Mouse (Mus musculus): Measurements from ENCODE around the gene Polr3c. TPM values are rescaled to one million over a fixed set of nuclear protein-coding genes. Genes with fewer than 3 reads are reported as not detected.
"Not testable (repeated sequence)": the region's sequence is repeated elsewhere in the genome, so short reads cannot be mapped to it uniquely, and the experiment has no call there.

Gene Polr3c
- total RNA-seq (2021) = 10 to 100 TPM; 24.7 to 24.9 TPM

DNA sequence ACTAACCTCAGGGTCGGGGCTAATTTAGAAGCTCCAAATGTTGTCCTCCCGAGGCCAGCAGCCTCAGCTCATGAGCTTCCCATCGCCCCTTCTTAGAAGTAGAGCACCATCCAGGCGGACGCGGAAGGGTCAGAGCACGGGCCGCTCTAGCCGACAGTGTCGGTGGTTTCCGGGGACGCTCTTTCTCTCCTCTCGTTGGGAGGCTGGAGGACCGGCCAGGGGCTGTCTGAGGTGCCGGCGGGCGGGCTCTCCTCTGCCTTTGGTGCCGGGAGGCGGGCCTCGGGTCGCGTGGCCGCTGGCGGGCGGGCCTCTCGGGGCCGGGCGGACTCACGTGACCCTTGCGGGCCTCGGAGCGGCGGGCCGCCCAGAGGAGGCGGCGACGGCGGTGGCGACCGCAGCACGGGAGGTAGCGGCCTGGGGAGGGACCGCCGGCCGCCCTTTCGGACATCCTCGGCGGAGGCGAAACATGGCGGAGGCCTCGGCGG lies at the start of gene Polr3c, which contains the start of gene Rnf115:
TSS of gene Polr3c (minus strand) at position 286 of the 485 bp plus-strand sequence.
TSS of gene Rnf115 (plus strand) at position 322 of the 485 bp plus-strand sequence.
- DNase-seq (ENCODE audit: extremely low spot score in 1 of 2, low spot score in 1 of 2) = peak; percentile 84 to 91

DNA sequence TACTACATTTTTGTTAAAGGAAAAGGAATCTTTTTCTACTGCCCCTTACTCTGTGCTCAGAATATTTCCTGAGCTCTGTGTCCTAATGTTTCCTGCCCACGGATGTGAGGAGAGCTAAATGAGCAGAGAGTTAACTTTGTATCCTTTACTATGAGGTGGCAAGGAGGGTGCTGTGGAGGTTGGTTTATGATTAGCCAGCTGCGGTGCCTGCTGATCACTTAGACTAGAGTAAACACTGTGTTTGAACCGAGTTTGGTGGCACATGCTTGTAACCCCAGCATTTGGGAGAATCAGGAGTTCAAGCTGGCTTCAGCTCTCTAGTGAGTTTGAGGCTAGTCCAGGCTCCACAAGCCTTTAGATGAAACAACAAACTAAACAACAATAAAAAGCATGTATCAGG lies 49.7 kb upstream of the Polr3c start:
- no peak for DNase-seq (ENCODE audit: extremely low spot score in 1 of 2, low spot score in 1 of 2)

DNA sequence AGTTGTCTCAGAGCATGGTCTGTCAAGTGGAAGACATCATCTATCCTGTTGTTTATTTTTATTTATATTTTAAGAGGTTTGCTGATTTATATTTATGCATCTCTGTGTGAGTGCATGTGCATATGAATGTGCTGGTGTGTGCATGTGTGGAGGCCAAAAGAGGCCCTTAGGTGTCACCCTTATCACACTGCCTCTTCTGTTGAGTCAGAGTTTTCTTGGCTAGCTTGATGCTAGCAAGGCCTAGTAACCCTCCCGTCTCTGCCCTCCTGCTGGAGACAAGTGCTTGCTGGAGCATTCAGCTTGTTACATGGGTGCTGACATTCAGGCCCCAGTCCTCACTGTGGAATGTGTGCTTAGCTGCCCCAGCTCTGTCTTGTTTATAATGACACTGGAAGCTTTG lies 45.5 kb upstream of the Polr3c start:
- no peak for DNase-seq (ENCODE audit: extremely low spot score in 1 of 2, low spot score in 1 of 2)

DNA sequence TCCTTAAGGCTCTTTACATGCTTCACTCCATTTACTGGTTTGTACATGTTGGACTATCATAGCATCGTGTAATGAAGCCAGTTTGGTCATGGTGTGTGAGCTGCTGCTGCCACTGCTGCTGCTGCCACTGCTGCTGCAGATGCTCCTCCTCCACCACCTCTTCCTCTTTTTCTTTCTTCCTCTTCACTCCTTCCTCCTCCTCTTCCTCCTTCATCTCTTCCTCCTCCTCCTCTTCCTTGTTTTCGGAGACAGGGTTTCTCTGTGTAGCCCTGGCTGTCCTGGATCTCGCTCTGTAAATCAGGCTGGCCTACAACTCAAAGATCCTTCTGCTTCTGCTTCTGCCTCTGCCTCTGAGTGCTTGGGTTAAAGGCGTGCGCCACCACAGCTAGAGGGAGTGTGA lies 42.5 kb upstream of the Polr3c start:
- no peak for DNase-seq (ENCODE audit: extremely low spot score in 1 of 2, low spot score in 1 of 2)

DNA sequence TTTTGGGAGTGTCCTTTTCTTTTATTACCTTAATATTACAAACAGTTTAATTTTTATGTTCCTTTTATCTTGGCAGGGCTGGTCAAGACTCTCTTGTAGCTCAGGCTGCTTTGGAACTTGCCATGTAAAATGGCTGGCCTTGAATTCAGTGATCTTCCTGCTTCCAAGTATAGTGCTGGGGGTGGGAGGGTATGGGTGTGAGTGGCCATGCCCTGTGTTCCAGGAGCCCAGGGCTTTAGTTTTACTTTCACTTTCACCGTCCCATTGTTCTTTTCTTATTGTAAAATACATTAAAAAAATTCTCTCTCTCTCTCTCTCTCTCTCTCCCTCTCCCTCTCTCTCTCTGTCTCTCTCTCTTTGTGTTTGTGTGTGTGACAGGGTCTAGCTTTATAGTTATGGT lies 37.1 kb upstream of the Polr3c start:
- no peak for DNase-seq (ENCODE audit: extremely low spot score in 1 of 2, low spot score in 1 of 2)

DNA sequence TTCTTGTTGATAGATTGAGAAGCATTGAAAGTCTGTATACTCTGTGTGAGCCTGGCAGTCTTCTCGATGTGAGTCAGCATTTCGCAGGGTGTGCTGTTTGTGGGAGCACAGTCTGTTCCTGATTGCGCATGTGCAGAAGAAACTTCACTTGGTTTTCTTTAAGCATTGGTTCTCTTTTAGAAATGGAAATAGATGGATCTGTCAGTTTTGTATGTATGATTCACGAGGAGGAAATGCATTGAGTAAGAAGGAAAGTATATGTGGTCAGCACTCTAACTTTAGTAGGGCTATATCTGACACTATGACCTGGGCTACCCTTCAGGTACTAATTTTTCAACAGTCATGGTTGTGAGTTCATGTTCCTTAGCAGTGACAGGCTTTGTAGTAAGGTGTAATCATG lies 32.3 kb upstream of the Polr3c start:
- no peak for DNase-seq (ENCODE audit: extremely low spot score in 1 of 2, low spot score in 1 of 2)

DNA sequence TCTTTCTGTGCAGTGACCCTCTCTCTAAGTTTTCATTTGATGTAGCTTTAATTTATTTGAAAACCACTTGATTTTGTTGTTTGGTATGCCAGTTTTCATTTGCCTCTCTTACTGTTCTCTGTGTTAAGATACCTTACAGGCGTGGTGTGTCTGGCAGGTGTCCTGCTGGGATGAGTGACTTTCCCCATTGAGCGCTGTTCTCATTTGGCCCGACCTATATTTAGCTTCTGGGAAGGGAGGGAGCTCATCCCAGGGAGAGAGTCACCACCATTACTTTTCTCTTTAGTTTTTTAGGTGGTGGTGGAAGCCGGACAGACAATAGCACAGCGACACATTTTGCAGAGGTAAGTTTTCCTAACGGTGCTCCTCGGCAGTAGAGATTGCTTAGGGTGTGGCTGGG lies 30.3 kb upstream of the Polr3c start:
- DNase-seq (ENCODE audit: extremely low spot score in 1 of 2, low spot score in 1 of 2) = no peak

DNA sequence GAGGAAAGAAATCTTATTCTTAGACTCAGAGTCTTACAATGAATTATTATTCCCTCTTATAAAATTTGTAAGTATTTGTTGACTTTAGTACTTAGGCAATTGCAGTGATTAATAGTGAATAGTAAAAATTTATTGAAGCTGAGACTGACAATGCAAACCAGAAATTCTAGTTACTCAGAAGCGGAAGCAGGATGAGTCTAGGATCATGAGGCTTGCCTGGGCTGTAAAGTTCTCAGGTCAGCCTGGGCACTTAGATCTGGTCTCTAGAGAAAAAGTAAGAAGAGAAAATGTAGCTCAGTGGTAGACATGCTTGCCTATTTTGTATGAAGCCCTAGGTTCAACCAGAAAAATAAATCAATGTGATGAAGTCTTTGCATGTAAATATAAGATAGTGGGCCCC lies 28.5 kb upstream of the Polr3c start:
- no peak for DNase-seq (ENCODE audit: extremely low spot score in 1 of 2, low spot score in 1 of 2)

DNA sequence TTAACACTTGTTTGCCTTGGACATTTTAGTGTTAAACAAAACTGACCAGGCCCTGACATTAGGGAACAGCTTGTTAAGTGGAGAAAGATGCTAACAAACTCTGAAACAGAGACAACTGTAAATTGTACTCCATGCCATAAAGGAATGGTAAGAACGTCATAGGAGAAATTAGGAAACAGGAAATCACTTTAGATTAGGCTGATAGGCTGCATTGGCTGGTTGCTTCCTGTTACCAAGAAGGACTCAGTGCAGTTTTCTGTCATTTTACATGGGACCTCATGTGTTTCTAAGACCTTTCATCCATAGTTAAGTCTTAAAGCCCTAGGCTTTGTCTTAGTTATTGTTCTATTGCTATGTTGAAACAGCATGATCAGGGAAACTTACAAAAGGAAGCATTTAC lies 19.4 kb upstream of the Polr3c start:
- DNase-seq (ENCODE audit: extremely low spot score in 1 of 2, low spot score in 1 of 2) = no peak

DNA sequence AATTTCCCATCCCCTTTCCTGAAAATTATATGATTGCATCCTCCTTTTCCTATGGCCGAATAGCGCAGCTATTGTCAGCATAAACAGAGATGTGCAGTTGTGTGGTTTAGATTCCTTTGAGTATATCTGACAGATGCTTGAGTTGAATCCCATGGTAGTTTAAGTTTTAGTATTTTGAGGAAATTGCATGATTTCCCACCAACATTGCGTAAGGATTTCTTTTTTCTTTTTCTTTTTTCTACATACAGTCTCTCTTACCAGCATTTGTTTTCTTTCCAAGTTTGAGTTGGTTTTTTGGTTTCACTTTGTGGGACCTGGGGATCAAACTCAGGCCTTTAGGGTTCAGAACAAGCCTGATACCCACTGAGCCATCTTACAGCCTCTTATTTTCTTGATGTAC lies 16.9 kb upstream of the Polr3c start:
- DNase-seq (ENCODE audit: extremely low spot score in 1 of 2, low spot score in 1 of 2) = no peak

DNA sequence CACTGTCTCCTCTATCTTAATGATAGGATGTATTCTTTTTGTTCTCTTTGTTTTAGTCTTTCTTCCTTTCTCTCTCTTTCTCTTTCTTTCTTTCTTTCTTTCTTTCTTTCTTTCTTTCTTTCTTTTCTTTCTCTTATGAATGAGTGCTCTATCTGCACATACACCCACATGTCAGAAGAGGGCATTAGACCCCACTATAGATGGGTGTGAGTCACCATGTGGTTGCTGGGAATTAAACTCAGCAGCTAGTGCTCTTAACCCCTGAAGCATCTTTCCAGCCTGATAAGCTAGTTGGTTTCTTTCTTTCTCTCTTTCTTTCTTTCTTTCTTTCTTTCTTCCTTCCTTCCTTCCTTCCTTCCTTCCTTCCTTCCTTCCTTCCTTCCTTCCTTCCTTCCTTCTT lies 12.9 kb upstream of the Polr3c start:
- DNase-seq (ENCODE audit: extremely low spot score in 1 of 2, low spot score in 1 of 2) = not testable (repeated sequence)

DNA sequence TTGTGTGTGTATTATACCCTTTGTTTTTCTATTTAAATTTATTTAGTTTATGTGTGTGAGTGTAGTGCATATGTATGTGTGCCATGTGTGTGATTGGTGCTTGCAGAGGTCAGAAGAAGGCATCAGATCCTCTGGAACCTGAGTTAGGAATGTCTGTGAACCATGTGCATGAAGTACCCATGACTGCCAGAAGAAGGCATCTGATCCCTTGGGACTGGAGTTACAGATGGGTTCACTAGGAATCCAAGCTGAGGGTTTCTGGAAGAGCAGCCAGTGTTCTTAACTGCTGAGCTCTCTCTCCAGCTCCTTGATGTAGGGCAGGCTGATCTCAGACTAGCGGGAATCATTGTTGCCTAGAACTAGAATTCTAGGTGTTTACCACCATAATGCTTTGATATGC lies 10.6 kb upstream of the Polr3c start:
- DNase-seq (ENCODE audit: extremely low spot score in 1 of 2, low spot score in 1 of 2) = no peak

DNA sequence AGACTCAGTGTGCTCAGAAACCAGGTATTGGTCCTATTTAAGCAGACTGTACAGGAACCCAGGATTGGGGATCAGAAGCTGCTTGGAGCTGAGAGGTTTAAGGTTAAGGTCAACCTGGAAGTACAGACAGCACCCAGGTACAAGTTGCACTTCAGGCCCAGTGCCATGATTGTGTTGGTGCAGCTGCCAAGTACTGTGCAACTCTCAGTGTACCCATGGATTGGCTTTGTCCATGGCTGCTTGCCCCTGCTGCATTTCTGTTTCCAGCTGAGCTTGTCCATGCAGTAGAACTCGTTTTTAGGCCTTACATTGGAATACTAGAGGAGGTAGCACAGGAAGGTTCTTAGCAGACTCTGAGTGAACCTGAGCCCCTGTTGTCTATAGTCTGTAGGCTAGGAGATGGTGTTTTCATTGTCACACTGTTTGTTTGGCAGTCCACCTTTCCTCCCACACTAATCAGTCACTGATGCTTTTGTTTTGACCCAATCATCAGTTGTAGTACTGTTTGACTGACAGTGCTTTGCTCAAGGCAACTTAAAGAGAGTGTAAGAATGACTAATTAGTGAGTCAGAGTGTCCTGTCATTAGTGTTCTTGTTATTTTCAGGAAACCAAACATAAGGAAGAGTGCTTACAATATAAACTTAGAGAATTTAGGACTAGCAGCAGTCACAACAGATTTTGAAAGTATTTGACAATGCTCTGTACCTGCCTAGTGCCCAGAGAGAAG lies 9.7 kb upstream of the Polr3c start:
- DNase-seq (ENCODE audit: extremely low spot score in 1 of 2, low spot score in 1 of 2) = no peak

DNA sequence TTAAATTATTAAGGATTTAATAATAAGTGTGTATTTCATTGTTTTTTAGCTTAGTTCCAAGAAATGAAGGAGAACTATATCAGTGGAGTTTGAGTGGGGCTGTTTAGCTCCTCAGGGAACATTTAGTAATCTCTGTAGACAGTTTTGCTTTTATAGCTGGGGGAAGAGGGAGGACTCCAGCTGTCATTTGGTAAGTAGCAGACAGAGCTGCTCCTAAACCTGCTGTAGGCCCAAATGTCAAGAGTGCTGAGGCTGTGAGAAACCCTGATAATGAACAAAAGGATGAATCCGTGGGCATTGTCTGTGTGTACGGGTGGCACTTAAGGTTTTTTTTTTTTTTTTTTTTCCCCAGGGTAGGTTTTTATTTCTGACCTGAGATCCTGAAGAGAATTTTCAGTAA lies 7.8 kb upstream of the Polr3c start:
- DNase-seq (ENCODE audit: extremely low spot score in 1 of 2, low spot score in 1 of 2) = no peak

DNA sequence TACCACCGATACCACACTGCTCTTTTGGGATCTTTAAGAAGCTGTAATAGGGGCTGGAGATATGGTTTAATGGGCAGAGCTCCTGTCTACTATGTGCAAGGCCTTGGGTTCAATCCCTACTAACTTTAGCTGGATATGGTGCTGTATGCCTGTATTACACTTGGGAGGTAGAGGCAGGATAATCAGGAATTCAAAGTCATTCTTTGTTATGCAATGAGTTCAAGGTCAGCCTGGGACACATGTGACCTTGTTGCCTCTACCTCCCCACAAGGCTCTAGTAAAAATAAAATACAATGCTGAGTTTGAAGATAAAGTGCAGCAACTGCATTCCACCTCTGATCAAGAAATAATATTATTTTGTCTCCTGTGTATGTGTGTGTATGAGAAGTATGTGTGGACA lies 6.6 kb upstream of the Polr3c start:
- DNase-seq (ENCODE audit: extremely low spot score in 1 of 2, low spot score in 1 of 2) = no peak

DNA sequence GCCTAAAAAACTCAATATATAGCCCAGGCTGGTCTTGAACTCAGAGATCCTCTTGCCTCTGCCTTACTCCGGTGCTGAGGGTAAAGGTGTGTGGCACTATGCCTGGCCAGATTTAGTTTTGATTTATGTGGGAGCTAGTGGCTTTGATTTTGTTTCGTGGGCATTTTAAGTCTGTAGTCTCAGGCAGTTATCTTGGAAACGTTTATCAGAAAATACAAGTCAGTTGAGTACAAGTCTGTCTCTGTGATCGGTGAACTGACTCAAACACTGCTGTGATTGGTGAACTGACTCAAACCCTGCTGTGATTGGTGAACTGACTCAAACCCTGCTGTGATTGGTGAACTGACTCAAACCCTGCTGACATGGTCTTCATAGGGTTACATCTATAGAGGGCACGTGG lies 3.4 kb upstream of the Polr3c start:
- DNase-seq (ENCODE audit: extremely low spot score in 1 of 2, low spot score in 1 of 2) = no peak

DNA sequence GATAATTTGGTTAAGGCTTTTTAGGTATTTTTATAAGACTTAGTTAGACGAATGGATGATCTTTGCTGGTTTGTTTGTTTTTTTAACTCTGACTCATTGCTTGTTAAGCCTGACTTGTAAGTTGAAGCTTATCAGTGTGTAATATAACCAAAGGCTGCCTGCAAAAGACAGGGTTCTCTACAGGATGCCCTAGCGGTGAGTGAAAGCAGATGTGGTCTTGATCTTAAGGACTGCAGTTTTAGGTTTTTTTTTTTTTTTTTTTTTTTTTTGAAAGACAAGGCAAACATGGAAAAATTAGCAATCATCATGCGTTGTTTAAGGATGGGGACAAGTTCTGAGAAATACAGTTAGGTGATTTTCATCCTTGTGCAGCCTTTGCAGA lies 2.0 kb upstream of the Polr3c start:
- no peak for DNase-seq (ENCODE audit: extremely low spot score in 1 of 2, low spot score in 1 of 2)

DNA sequence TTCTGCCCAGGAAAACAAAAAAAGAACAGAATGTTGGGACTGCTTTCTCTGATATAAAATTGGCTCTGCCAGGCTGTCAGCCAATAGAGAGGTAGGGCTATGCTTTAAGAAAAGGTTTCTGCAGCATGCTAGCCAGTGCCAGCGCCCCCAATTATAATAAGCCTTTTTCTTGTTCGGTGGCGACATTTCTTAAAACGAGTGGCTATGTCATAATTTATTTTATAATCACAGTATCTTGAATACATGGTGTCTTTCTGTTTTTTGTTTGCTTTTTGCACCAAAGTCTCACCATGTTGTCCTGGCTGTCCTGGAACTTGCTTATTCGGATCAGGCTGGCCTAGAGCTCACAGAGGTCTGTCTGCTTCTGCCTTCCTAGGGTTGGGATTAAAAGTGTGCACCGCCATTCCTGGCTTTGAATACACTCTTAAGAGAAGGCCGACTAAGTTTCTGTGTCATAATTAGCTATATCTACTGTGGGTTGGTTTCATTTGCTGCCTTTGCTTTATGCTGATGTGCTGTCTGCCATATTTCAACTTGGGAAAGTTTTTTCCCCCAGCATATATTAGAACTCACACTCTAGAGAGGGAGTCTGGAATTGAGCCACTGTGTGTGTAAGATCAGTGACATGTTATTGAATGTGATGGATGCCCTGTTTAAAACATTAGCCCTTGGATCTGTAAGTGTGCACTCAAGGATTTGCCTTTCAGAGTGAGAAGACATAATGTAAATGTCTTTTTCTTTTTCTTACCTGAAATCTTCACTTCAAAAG lies 1.4 kb upstream of the Polr3c start:
- DNase-seq (ENCODE audit: extremely low spot score in 1 of 2, low spot score in 1 of 2) = no peak

DNA sequence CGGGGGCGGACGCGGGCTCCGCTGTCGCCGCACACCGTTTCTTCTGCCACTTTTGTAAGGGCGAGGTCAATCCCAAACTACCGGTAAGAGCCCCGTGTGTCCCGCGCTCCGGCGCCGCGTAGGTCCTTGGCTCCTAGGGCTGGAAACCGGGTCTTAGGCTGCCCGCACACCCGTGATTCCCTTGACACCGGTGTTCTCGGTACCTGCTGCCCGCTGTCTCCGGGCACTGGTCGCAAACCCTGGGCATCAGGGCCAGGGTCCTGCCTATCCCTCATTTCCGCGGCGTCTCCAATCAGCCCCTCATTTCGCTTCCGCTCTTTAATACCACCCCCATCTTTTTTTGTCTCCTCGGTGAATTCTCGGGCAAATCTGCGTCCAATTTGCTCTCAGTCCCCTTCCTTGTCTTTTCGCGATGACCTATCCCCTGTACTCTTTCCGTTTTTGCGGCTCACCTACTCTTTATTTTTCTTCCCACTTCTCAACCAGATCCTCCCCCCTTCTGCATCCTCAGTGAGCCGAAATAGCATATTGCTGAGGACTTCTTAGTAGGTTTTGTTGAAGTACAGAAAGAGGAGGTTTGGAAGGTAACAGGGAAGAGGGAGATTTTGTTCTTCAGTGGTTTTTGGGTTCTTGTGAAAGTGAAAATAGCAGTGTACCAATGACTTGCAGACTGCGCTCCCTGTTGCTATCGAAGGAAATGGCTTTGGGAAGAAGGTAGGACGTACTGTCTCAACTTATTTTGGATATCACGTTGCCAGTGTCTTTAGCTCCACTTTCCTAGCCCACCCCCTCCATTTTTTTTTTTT lies 603 bp upstream of the Polr3c start:
- no peak for DNase-seq (ENCODE audit: extremely low spot score in 1 of 2, low spot score in 1 of 2)

DNA sequence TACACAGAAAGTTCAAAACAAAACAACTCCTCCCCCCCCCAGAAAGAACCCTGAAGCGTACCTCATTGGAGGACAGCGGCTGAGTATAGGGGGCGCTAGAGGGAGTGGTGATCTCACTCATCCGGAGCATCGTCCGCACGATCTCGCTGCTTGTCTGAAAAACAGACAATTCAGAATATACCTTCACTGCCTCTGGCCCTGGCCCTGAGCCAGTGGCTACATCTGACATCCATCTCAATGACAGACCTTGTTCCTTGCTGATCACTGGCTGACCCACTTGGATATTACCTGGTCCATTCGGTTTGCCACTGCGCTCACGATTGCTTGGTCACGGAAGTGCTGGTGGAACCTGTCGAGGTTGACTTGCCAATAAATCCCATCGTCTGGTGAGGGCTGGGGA lies 8.3 kb downstream of the Polr3c start:
- peak; percentile 39 to 74 for DNase-seq (ENCODE audit: extremely low spot score in 1 of 2, low spot score in 1 of 2)

DNA sequence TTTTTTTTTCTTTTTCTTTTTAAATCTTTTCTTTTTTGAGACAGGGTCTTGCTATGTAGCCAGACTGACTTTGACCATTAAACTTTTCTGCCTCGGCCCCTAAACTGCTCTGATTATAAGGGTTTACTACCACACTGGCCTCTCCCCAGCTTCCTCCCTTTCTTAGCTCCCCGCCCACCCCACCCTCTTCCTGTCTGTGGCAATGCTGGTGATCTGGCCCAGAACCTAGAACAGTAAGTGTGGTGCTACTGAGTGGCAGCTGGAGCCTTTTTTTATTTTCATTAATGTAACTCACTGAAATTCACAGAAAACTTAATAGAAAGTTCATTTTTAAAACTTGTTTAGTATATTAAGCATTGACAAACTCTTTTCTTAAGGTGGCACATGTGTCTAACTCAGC lies 11.6 kb downstream of the Polr3c start:
- DNase-seq (ENCODE audit: extremely low spot score in 1 of 2, low spot score in 1 of 2) = no peak

Measured in layer of hippocampus, postnatal 25 days (tissue).